Mouse (Mus musculus): ENCODE data around the gene Reg3d. TPM values are rescaled to one million over a fixed set of nuclear protein-coding genes. Genes with fewer than 3 reads are reported as not detected.
"Not testable (repeated sequence)": the region's sequence is repeated elsewhere in the genome, so short reads cannot be mapped to it uniquely, and the experiment has no call there.

The Reg3d gene
- not detected in 2 replicates for polyA plus RNA-seq (2016; fragmentation: Nextera tagmentation; extraction: Ambion mirVana)

GRCm38 (mm10) chr6:78378765-78379164 lies at the start of gene Reg3d:
Reg3d (minus strand) TSS chr6:78378865.
- H3K27me3 ChIP-seq, result no peaks in the 10 kb centered on the region
- no peak for ATAC-seq (ENCODE audit: insufficient number of reproducible peaks, insufficient read depth, low FRiP score, low TSS enrichment, low read depth)
- H3K4me1 ChIP-seq (replicated peaks), result no peaks in the 10 kb centered on the region
- 86% methylated on average over 2 of the region's 2 CpGs for WGBS
- no peaks in the 10 kb centered on the region for H3K36me3 ChIP-seq
- no peak within 1 kb of the TSS for H3K4me3 ChIP-seq (replicated peaks)
- no peak within 1 kb of the TSS for H3K27ac ChIP-seq
- H3K4me2 ChIP-seq, result no peak within 1 kb of the TSS
- no peak within 1 kb of the TSS for H3K9ac ChIP-seq (replicated peaks)
- no peaks in the 10 kb centered on the region for H3K9me3 ChIP-seq

GRCm38 (mm10) chr6:78425497-78425896 lies 46.8 kb upstream of the Reg3d start:
- H3K9me3 ChIP-seq, result no peaks in the 10 kb centered on the region
- H3K4me3 ChIP-seq (replicated peaks), result no peak overlapping the region
- no peak overlapping the region for H3K27ac ChIP-seq
- 83% methylated on average over 3 of the region's 3 CpGs for WGBS
- H3K36me3 ChIP-seq, result no peaks in the 10 kb centered on the region
- H3K4me1 ChIP-seq (replicated peaks), result no peaks in the 10 kb centered on the region
- no peak for ATAC-seq (ENCODE audit: insufficient number of reproducible peaks, insufficient read depth, low FRiP score, low TSS enrichment, low read depth)
- H3K4me2 ChIP-seq, result no peak overlapping the region
- no peaks in the 10 kb centered on the region for H3K27me3 ChIP-seq
- H3K9ac ChIP-seq (replicated peaks), result no peak overlapping the region

GRCm38 (mm10) chr6:78422411-78422810 lies 43.7 kb upstream of the Reg3d start, which contains the start of gene Reg1:
Reg1 (plus strand) TSS chr6:78422711.
- H3K4me3 ChIP-seq (replicated peaks); H3K9ac ChIP-seq (replicated peaks); H3K4me2 ChIP-seq; H3K36me3 ChIP-seq; H3K27me3 ChIP-seq; H3K9me3 ChIP-seq; H3K27ac ChIP-seq; ATAC-seq (ENCODE audit: insufficient number of reproducible peaks, insufficient read depth, low FRiP score, low TSS enrichment, low read depth); H3K4me1 ChIP-seq (replicated peaks): not testable (repeated sequence)

DNA sequence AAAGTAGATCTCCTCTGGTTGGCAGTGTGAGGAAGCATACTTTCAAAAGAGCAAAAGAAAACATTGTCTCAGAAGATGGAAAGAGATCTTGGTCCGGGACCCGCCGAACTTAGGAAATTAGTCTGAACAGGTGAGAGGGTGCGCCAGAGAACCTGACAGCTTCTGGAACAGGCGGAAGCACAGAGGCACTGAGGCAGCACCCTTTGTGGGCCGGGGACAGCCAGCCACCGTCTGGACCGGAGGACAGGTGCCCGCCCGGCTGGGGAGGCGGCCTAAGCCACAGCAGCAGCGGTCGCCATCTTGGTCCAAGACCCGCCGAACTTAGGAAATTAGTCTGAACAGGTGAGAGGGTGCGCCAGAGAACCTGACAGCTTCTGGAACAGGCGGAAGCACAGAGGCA lies 16.7 kb upstream of the Reg3d start, which contains the start of gene Reg2:
Gene Reg2, plus strand, starts transcription at position 301 of the 400 bp plus-strand sequence.
- H3K9me3 ChIP-seq; H3K27ac ChIP-seq; H3K4me3 ChIP-seq (replicated peaks); H3K4me2 ChIP-seq; H3K9ac ChIP-seq (replicated peaks); H3K36me3 ChIP-seq; ATAC-seq (ENCODE audit: insufficient number of reproducible peaks, insufficient read depth, low FRiP score, low TSS enrichment, low read depth); H3K27me3 ChIP-seq; H3K4me1 ChIP-seq (replicated peaks): not testable (repeated sequence)
- WGBS, result 100% methylated on average over 4 of the region's 17 CpGs

DNA sequence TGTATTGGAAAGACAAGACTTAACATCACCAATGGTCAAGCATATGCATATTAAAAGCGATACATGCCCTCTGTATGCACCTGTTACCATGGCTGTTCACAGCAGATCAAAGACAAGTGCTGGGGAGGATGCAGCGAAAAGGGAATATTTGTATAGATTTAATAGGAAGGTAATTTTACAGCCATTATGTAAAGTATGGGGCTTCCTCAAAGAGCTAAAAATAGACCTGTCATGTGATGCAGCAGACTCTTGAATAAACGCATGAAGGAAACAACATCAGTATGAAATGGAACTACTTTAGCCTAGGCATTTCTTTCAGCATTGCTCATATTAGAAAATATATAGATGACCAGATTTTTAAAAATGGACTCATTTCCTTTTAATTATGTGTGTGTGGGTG lies 6.9 kb upstream of the Reg3d start:
- Histone ChIP-seq H3K9me3 (no peaks in the 10 kb centered on the region), H3K4me1 (replicated peaks) (no peaks in the 10 kb centered on the region), H3K9ac (replicated peaks) (no peak overlapping the region), H3K27me3 (no peaks in the 10 kb centered on the region), H3K4me3 (replicated peaks) (no peak overlapping the region), H3K36me3 (no peaks in the 10 kb centered on the region), H3K27ac (no peak overlapping the region), H3K4me2 (no peak overlapping the region)
- ATAC-seq (ENCODE audit: insufficient number of reproducible peaks, insufficient read depth, low FRiP score, low TSS enrichment, low read depth), result no peak
- WGBS, result 88% methylated on average over 3 of the region's 3 CpGs

GRCm38 (mm10) chr6:78380409-78380808 lies 1.7 kb upstream of the Reg3d start, which contains the start of gene Reg3a:
Reg3a (plus strand) TSS chr6:78380709.
- Histone ChIP-seq H3K4me2 (no peak within 1 kb of the TSS), H3K36me3 (no peaks in the 10 kb centered on the region)
- ATAC-seq (ENCODE audit: insufficient number of reproducible peaks, insufficient read depth, low FRiP score, low TSS enrichment, low read depth), result no peak

DNA sequence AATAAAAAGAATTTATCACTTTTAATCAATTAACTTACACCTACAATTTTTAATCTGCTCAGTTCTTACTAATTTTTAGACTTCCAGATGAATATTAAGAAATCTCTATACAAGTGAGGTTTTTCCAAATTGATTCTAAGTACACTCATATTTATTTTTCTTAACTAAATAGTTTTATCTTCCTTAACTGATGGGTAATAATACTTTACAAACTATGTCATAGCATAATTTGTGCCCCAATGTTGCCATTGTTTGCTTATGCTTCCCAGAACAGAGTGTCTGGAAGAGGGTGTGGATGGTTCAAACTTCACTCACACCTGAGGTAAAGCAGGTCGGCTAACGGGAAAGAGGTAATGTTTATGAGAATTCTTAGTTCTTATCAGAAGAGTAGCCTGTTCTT lies 8.3 kb downstream of the Reg3d start, which contains the start of gene Reg3b:
Gene Reg3b, plus strand, starts transcription at position 301 of the 400 bp plus-strand sequence.
- no peak within 1 kb of the TSS for H3K4me2 ChIP-seq
- H3K36me3 ChIP-seq, result no peaks in the 10 kb centered on the region
- 88% methylated on average over 2 of the region's 2 CpGs for WGBS
- H3K4me1 ChIP-seq (replicated peaks), result no peaks in the 10 kb centered on the region
- H3K9ac ChIP-seq (replicated peaks), result no peak within 1 kb of the TSS
- H3K27ac ChIP-seq, result no peak within 1 kb of the TSS
- no peaks in the 10 kb centered on the region for H3K9me3 ChIP-seq
- no peak within 1 kb of the TSS for H3K4me3 ChIP-seq (replicated peaks)
- ATAC-seq (ENCODE audit: insufficient number of reproducible peaks, insufficient read depth, low FRiP score, low TSS enrichment, low read depth), result no peak
- H3K27me3 ChIP-seq, result no peaks in the 10 kb centered on the region

More at GRCm38 (mm10) chr6:78380409-78380808, 1.7 kb upstream of the Reg3d start, which contains the start of gene Reg3a:
- Histone ChIP-seq H3K27ac (no peak within 1 kb of the TSS), H3K4me1 (replicated peaks) (no peaks in the 10 kb centered on the region), H3K27me3 (no peaks in the 10 kb centered on the region), H3K9ac (replicated peaks) (no peak within 1 kb of the TSS), H3K9me3 (no peaks in the 10 kb centered on the region), H3K4me3 (replicated peaks) (no peak within 1 kb of the TSS)

- H3K27ac ChIP-seq, result no peak overlapping the region
- WGBS, result 66% methylated on average over 2 of the region's 2 CpGs
- H3K4me2 ChIP-seq, result no peak overlapping the region
- H3K9ac ChIP-seq (replicated peaks), result no peak overlapping the region
- no peaks in the 10 kb centered on the region for H3K36me3 ChIP-seq
- no peaks in the 10 kb centered on the region for H3K27me3 ChIP-seq
- H3K4me3 ChIP-seq (replicated peaks), result no peak overlapping the region
- no peaks in the 10 kb centered on the region for H3K4me1 ChIP-seq (replicated peaks)
- H3K9me3 ChIP-seq, result no peaks in the 10 kb centered on the region
- no peak for ATAC-seq (ENCODE audit: insufficient number of reproducible peaks, insufficient read depth, low FRiP score, low TSS enrichment, low read depth)
These were observed 16.6 kb downstream of the Reg3d start for GRCm38 (mm10) chr6:78361971-78362563.

- ATAC-seq (ENCODE audit: insufficient number of reproducible peaks, insufficient read depth, low FRiP score, low TSS enrichment, low read depth), result no peak
- Histone ChIP-seq H3K4me1 (replicated peaks) (no peaks in the 10 kb centered on the region), H3K4me2 (no peak overlapping the region), H3K36me3 (no peaks in the 10 kb centered on the region), H3K27me3 (no peaks in the 10 kb centered on the region), H3K27ac (no peak overlapping the region), H3K9me3 (no peaks in the 10 kb centered on the region), H3K4me3 (replicated peaks) (no peak overlapping the region), H3K9ac (replicated peaks) (no peak overlapping the region)
- 60% methylated on average over 2 of the region's 2 CpGs for WGBS
These were observed 37.0 kb downstream of the Reg3d start for GRCm38 (mm10) chr6:78341689-78342088.

- Histone ChIP-seq H3K9ac (replicated peaks) (no peak overlapping the region), H3K27ac (no peak overlapping the region), H3K9me3 (no peaks in the 10 kb centered on the region), H3K4me2 (no peak overlapping the region), H3K4me3 (replicated peaks) (no peak overlapping the region), H3K4me1 (replicated peaks) (no peaks in the 10 kb centered on the region), H3K27me3 (no peaks in the 10 kb centered on the region), H3K36me3 (no peaks in the 10 kb centered on the region)
- no peak for ATAC-seq (ENCODE audit: insufficient number of reproducible peaks, insufficient read depth, low FRiP score, low TSS enrichment, low read depth)
These were observed 38.4 kb downstream of the Reg3d start for GRCm38 (mm10) chr6:78340296-78340695.

- no peak overlapping the region for H3K4me3 ChIP-seq (replicated peaks)
- no peak for ATAC-seq (ENCODE audit: insufficient number of reproducible peaks, insufficient read depth, low FRiP score, low TSS enrichment, low read depth)
- 37% methylated on average over 7 of the region's 7 CpGs for WGBS
These were observed 46.6 kb downstream of the Reg3d start for GRCm38 (mm10) chr6:78331919-78332569.

GRCm38 (mm10) chr6:78329166-78329565 lies 49.5 kb downstream of the Reg3d start:
- no peak overlapping the region for H3K4me3 ChIP-seq (replicated peaks)
- no peaks in the 10 kb centered on the region for H3K36me3 ChIP-seq
- H3K9me3 ChIP-seq, result no peaks in the 10 kb centered on the region
- no peak overlapping the region for H3K27ac ChIP-seq
- H3K9ac ChIP-seq (replicated peaks), result no peak overlapping the region
- H3K4me2 ChIP-seq, result no peak overlapping the region
- 57% methylated on average over 2 of the region's 2 CpGs for WGBS
- H3K4me1 ChIP-seq (replicated peaks), result no peaks in the 10 kb centered on the region
- no peak for ATAC-seq (ENCODE audit: insufficient number of reproducible peaks, insufficient read depth, low FRiP score, low TSS enrichment, low read depth)
- no peaks in the 10 kb centered on the region for H3K27me3 ChIP-seq

More at GRCm38 (mm10) chr6:78331919-78332569, 46.6 kb downstream of the Reg3d start:
- Histone ChIP-seq H3K4me2 (no peak overlapping the region), H3K36me3 (no peaks in the 10 kb centered on the region), H3K9ac (replicated peaks) (no peak overlapping the region), H3K27me3 (no peaks in the 10 kb centered on the region), H3K4me1 (replicated peaks) (no peaks in the 10 kb centered on the region), H3K9me3 (no peaks in the 10 kb centered on the region), H3K27ac (no peak overlapping the region)
